Mouse (Mus musculus): Measurements from ENCODE around the gene Nmb.

DNA sequence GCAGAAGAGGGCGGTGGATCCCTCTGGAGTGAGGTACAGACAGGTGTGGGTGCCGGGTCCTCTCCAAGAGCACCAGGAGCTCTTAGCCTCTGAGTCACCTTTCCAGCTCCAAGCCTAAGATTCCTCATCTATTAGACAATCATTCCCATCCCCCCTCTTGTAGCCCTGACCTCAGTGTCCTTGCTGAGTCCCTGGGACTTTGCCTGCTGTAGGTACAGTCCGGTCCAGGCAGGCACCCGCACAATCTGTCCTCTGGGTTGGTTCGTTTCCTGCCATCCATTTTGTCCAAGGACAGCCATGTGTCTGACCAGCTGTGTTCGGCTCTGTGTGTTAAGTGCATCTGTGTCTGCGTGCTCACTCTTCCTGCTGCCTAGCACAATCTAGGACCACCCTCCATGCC lies 16.3 kb downstream of the Nmb start:
- TF ChIP-seq CTCF (IDR thresholded peaks at IDR 0.05; ENCODE audit: borderline replicate concordance, control insufficient read depth, extremely low read depth, insufficient read depth, low read length, poor library complexity) (no peak), POLR2A (IDR thresholded peaks at IDR 0.05; ENCODE audit: control insufficient read depth, extremely low read depth, insufficient read depth, low read length, poor library complexity) (no peak)

Data from thymus, adult 2 months (tissue).